Mouse (Mus musculus) forebrain, postnatal 0 days (tissue): ENCODE data around the gene Usp2. TPM values are rescaled to one million over a fixed set of nuclear protein-coding genes. Genes with fewer than 3 reads are reported as not detected.

Experiments
- ATAC-seq: fragments of 200-750 bp; cut with Nextera tagmentation; 2 replicates; pipeline ENCODE4 v1.8.0; 2017; ENCODE audit warnings: mild to moderate bottlenecking, moderate library complexity
- DNase-seq: peaks from one replicate; pipeline ENCODE4 v3.0.0-alpha.2; 2015
- H3K27ac ChIP-seq: fragments of 300-500 bp; sonication (generic); 2 replicates; pipeline ENCODE4 v1.5.1; 2014; ENCODE audit warnings: low read depth, mild to moderate bottlenecking, antibody characterized with exemption, low read length, moderate library complexity, mixed read lengths
- H3K27me3 ChIP-seq: fragments of 300-500 bp; sonication (generic); 2 replicates; pipeline ENCODE4 v1.6.1; 2014; ENCODE audit warnings: mild to moderate bottlenecking, low read length, mixed read lengths; ENCODE audit not compliant: insufficient read depth
- H3K36me3 ChIP-seq: fragments of 300-500 bp; sonication (generic); 2 replicates; pipeline ENCODE4 v1.6.1; 2014; ENCODE audit warnings: mild to moderate bottlenecking, moderate library complexity; ENCODE audit not compliant: insufficient read depth
- H3K4me1 ChIP-seq: fragments of 300-500 bp; sonication (generic); 2 replicates; pipeline ENCODE4 v1.6.1; 2014; ENCODE audit warnings: antibody characterized with exemption; ENCODE audit not compliant: insufficient read depth
- H3K4me2 ChIP-seq: fragments of 300-500 bp; sonication (generic); 2 replicates; pipeline ENCODE4 v1.6.1; 2014; ENCODE audit warnings: low read depth, mild to moderate bottlenecking, moderate library complexity
- H3K4me3 ChIP-seq: fragments of 300-500 bp; sonication (generic); 2 replicates; pipeline ENCODE4 v1.5.1; 2014; ENCODE audit warnings: low read depth, low read length, mixed read lengths
- H3K9ac ChIP-seq: fragments of 300-500 bp; sonication (generic); 2 replicates; pipeline ENCODE4 v1.6.1; 2014; ENCODE audit warnings: mild to moderate bottlenecking
- H3K9me3 ChIP-seq: fragments of 300-500 bp; sonication (generic); 2 replicates; pipeline ENCODE4 v1.6.1; 2016; ENCODE audit warnings: low read length
- CTCF ChIP-seq: sonication (generic); IDR thresholded peaks from 2 replicates; pipeline ENCODE4 v1.5.1; 2016; ENCODE audit warnings: antibody characterized with exemption, control low read depth, low read depth
- WGBS: fragments of 180-500 bp; shearing (Covaris S2); extraction: QIAGEN DNeasy Blood & Tissue Kit; methylation state at CpG from one replicate; pipeline ENCODE4 v1.1.7; 2014; 5-methylcytosine and 5-hydroxymethylcytosine counted together
- polyA plus RNA-seq: library from polyadenylated mRNA; unstranded; fragments of >200 nt; fragmentation: Nextera tagmentation; extraction: Ambion mirVana; gene quantifications from 2 replicates; pipeline ENCODE4 v1.2.1, GENCODE M21; 2015
- total RNA-seq: library from RNA; depleted of rRNA; stranded (reverse); fragments of >200 nt; gene quantifications from 2 replicates; pipeline ENCODE4 v1.2.3, GENCODE M21; 2014

The Usp2 gene
- total and polyA plus RNA-seq, 2 experiments from 2014 or later: 16.6 to 20.2 TPM

- no peak overlapping the region for H3K9ac ChIP-seq
These were observed 63.9 kb downstream of the Usp2 start for GRCm38 (mm10) chr9:44130581-44131275.

DNA sequence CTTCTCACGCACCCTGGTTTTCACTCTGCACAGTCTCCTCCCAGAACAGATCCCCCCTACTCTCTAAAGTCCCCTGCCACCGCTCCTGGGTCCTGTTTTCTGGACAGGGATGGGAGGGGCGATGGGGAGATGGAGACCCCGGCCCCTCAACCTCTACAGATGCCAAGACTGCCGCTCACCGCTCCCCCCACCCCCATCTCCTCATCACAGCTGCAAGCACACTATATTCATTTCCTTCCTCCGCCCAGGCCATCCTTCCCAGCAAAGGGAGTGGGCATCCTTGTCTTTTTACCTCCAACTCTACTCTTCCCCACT lies 64.4 kb downstream of the Usp2 start:
- Histone ChIP-seq H3K4me3 (no peak overlapping the region), H3K36me3 (no peaks in the 10 kb centered on the region), H3K27me3 (peaks cover 23% of the 10 kb centered on the region), H3K4me2 (no peak overlapping the region), H3K9ac (no peak overlapping the region), H3K27ac (no peak overlapping the region), H3K4me1 (peaks cover 8% of the 10 kb centered on the region; the same call in 1 of the 2 replicates), H3K9me3 (no peaks in the 10 kb centered on the region)
- no peak for ATAC-seq
- 42% methylated on average over 7 of the region's 7 CpGs for WGBS
- TF ChIP-seq CTCF: no peak
- DNase-seq: no peak

More at GRCm38 (mm10) chr9:44130581-44131275, 63.9 kb downstream of the Usp2 start:
- Histone ChIP-seq H3K36me3 (no peaks in the 10 kb centered on the region), H3K9me3 (no peaks in the 10 kb centered on the region), H3K27ac (no peak overlapping the region), H3K4me3 (no peak overlapping the region), H3K27me3 (peaks cover 21% of the 10 kb centered on the region), H3K4me2 (peak overlapping the region; percentile 57; the same call in 1 of the 2 replicates), H3K4me1 (peaks cover 8% of the 10 kb centered on the region; the same call in 1 of the 2 replicates)
- 20% methylated on average over 19 of the region's 19 CpGs for WGBS
- ATAC-seq (no peak; the same call in 1 of the 2 replicates), DNase-seq (no peak)
- no peak for TF ChIP-seq CTCF

DNA sequence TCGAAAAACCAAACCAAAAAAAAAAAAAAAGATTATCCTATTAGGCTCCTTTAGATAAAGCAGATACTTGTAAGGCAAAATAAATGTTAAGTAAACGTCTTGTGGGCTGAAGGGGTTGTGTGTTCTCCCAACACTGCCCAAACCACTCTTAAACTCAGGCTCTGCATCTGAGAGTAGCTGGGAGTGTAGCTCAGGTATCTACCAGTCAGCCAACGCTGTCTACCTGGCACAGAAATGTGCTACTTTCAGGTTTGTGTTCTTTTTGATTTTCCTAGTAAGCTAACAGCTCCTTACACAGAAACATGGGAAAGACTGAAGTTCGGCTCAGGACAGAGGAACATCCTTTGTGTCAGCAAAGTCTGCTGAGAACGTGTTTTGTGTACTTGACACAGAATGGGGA lies 65.4 kb downstream of the Usp2 start:
- Histone ChIP-seq H3K36me3 (no peaks in the 10 kb centered on the region), H3K9ac (no peak overlapping the region), H3K9me3 (no peaks in the 10 kb centered on the region), H3K27ac (no peak overlapping the region), H3K27me3 (peaks cover 23% of the 10 kb centered on the region), H3K4me2 (no peak overlapping the region), H3K4me3 (no peak overlapping the region), H3K4me1 (peaks cover 8% of the 10 kb centered on the region; the same call in 1 of the 2 replicates)
- WGBS: 67% methylated on average over 5 of the region's 5 CpGs
- ATAC-seq: no peak
- TF ChIP-seq CTCF: no peak
- DNase-seq: no peak

DNA sequence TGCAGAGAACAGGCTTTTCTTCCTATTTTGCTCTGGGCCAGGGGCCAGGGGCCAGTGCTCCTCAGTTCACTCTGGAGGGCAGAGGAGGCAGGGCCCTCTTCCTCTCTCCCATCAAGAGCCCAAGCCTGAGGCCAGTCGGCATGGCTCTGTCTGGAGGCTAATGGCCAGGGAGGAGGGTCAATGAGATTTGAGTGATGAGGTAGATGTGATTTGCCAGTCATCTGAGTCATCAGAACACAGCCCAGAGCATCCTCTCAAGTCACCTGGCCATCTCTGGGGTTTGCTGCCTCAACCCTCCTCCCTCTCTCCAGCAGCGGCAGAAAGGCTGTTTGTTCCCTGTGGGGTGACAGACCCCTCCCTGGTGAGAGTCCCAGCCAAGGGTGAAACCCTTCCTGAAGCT lies 66.5 kb downstream of the Usp2 start:
- H3K9me3 ChIP-seq: no peaks in the 10 kb centered on the region
- no peak overlapping the region for H3K4me3 ChIP-seq
- no peak for TF ChIP-seq CTCF
- H3K36me3 ChIP-seq: no peaks in the 10 kb centered on the region
- DNase-seq (no peak), ATAC-seq (no peak)
- H3K4me1 ChIP-seq: peaks cover 8% of the 10 kb centered on the region; the same call in 1 of the 2 replicates
- no peak overlapping the region for H3K9ac ChIP-seq
- WGBS: 18% methylated on average over 2 of the region's 2 CpGs
- H3K4me2 ChIP-seq: no peak overlapping the region
- H3K27ac ChIP-seq: no peak overlapping the region
- peaks cover 23% of the 10 kb centered on the region for H3K27me3 ChIP-seq

DNA sequence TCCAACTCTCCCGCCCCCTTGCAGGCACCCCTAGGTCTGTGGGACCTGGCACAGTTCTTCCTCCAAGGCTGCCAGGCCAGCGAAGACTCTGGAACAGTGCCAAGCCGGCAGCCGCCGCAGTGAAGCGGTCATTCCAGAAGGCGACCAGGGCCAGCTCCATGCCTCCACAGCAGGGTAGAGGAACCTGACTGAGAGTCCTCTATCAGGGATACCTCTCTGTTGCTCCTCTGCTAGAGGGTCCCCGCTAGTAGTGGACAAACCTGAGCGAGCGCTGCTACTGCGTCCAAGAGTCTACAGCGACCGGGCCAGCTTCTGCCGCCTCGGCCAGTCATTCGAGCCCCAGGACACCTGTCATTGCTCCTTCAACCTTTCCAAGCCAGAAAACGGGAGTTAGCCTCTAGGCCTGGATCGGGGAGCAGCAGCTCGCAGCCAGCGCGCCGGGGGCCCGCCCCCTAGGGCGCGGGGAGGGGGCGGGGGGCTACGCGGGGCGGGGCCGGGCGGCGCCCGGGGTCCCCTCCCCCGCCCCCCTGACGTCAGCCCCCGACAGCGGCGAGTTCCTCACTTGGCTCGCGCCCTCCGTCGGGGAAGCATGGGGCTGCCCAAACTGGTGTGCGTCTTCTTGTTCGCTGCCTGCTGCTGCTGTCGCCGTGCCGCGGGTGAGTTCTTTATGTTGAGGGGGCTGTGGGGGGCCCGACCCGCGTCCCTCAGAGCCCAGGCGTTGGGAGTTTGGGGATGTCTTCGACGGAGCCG lies 67.5 kb downstream of the Usp2 start, which contains the start of gene Mcam:
Mcam (plus strand) TSS at position 369 of the 750 bp plus-strand sequence.
- H3K4me2 ChIP-seq: peak within 1 kb of the TSS; percentile 86
- no peaks in the 10 kb centered on the region for H3K36me3 ChIP-seq
- peak within 1 kb of the TSS; percentile 41 for H3K4me3 ChIP-seq
- DNase-seq: peak; percentile 67
- H3K9ac ChIP-seq: peak within 1 kb of the TSS; percentile 2; the same call in 1 of the 2 replicates
- WGBS: 3% methylated on average over 44 of the region's 55 CpGs
- TF ChIP-seq CTCF: no peak
- peak; percentile 51 for ATAC-seq
- peaks cover 8% of the 10 kb centered on the region; the same call in 1 of the 2 replicates for H3K4me1 ChIP-seq
- H3K27ac ChIP-seq: no peak within 1 kb of the TSS
- no peaks in the 10 kb centered on the region for H3K9me3 ChIP-seq
- peaks cover 23% of the 10 kb centered on the region for H3K27me3 ChIP-seq

DNA sequence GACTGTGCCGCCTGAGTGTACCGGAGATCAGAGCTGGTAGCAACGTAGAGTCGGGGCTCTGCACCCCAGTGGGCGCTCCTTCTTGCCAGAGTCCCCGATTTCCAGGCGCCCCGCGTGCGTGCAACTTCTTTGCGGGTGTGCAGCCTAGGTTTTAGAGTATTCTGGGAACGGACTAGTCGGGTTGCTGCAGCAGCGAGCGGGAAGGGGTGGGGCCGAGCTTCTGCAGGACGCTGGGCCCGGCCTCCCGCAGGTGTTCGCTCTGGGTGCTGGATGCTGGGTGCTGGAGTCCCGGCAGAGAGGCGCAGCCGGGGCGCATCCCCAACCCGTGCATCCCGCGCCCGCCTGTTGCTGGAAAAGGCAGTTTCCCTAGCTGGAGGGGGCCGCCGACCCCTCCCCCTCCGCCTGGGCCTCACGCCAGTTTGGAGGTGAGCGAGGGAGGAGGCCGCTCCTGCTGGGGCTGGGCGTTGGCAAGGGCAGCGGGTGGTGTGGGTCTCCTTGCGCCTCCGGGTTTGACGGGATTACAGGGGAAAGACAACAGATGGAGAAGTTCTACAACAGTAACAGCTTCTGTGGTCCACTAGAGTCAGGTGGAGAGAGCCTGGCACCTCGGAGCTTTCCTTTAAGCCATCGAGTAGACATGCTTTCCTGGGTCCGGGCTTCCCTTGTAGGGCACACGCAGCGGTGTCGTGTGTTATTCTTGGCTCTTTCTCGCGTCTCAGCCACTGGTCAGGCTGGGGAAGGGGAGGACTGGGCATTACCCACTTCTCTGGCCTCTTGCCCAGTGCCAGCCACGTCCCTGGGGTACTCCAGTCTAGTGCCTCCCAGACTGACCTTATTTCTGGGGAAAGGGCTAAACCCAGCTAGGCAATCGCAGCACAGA lies 68.3 kb downstream of the Usp2 start:
- Histone ChIP-seq H3K4me3 (peak overlapping the region; percentile 41), H3K27ac (no peak overlapping the region), H3K27me3 (peaks cover 23% of the 10 kb centered on the region), H3K4me1 (peaks cover 8% of the 10 kb centered on the region; the same call in 1 of the 2 replicates), H3K36me3 (no peaks in the 10 kb centered on the region), H3K4me2 (peak overlapping the region; percentile 86), H3K9me3 (no peaks in the 10 kb centered on the region), H3K9ac (peak overlapping the region; percentile 2; the same call in 1 of the 2 replicates)
- ATAC-seq (peak; percentile 21), DNase-seq (peak; percentile 34)
- WGBS: 3% methylated on average over 49 of the region's 49 CpGs
- TF ChIP-seq CTCF: no peak
